Mouse (Mus musculus): Measurements from ENCODE around the gene Hand2.

Hand2 gene

DNA sequence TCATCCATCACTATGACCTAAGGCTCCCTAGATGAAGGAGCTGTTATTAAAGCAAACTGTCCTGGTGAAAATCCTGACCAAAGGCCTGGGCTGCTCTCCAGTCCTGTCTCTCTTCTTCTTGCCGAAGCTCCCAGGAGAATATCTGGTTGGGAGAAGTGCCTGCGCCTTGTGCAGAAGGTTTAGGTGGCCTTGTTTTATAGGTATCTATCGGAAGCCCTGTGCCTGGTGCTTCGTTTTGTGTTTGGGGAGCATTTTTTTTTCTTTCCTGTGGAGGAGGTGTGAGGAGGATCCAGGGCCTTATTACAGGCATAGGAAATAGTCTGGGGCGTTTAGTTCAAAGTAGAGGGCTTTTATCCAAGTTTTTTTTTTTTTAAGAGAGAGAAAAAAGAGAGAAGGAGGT lies 3.9 kb downstream of the Hand2 start:
- DNase-seq (ENCODE audit: low read depth), result no peak

DNA sequence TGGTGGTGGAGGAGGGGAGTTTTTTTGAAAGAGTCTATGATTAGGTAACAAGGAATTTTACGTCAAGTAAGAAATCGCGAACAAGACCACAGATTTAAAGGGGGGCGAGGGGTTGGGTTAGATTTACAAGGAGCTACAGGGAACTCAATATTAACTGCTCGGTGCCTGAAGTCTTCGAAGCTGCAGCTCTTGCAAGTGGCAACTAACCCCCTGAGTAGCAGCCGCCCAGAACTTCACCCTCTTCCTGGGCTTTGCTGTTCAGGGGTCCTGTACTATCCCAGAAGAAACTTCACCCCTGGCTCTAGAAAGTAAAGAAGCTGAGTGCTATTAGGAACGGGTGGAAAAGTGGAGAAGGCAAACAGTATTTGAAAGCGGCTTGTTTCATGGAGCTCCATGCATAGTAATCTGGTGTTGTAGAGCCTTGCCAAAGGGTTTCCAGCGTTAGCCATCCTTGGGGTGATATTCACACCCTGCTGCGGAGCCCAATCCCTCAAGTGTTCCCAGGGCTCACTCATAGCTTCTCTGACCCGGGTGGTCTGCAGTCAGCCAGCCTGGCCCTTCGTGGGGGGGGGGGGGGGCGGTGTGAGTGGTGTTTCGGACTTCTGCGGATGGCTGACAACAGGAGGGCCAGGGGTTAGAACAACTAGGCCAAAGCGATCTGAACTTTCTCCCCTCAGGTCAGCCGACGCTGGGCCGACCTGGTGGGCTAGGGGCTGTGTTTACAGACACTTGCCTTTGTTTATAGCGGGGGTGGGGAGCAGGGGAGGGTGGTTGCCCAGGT lies 4.5 kb downstream of the Hand2 start:
- DNase-seq (ENCODE audit: low read depth), result no peak

DNA sequence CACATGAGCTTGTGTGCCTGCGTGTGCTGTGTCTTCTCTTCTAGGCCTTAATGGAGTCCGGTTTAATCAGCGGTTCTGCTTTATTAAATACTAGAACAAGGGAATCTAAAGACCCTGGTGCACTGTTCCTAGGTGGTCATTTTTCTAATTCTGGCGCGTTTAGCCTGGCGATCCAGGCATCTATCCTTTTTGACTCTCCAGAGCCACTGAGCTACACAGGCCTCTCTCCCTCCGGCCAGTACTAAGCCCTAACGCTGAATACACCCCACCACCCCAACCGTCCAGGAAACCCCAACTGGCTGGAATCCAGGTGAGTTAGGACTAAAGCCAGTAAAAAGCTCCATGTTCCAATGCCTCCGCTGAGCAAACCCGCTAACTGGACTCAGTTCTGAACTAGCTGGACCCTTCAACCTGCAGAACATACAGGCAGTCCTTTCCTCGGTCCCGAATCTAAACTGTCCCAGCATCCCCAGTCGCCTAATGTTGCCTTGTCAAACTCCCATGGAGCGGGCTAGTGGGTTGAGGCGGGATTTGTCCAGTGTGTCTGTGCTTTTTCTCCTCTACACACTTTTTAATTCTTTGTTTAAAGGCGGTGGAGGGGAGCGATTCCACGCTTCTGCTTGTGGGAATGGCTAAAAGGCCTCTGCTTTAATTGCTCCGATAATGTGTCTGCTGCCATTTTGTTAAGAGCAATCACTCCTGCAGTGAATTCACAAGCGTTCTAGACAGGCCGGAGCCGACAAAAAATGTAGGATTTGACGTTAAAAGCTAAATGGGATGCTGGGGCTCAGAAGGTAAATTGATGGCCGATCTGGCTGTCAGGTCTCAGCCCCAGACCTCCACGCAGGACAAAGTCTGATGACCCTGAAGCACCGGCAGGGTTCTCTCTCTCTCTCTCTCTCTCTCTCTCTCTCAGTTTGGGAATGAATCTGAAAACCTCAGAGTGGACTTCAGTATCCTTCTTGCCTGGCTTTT lies 5.6 kb downstream of the Hand2 start:
- DNase-seq (ENCODE audit: low read depth), result no peak

DNA sequence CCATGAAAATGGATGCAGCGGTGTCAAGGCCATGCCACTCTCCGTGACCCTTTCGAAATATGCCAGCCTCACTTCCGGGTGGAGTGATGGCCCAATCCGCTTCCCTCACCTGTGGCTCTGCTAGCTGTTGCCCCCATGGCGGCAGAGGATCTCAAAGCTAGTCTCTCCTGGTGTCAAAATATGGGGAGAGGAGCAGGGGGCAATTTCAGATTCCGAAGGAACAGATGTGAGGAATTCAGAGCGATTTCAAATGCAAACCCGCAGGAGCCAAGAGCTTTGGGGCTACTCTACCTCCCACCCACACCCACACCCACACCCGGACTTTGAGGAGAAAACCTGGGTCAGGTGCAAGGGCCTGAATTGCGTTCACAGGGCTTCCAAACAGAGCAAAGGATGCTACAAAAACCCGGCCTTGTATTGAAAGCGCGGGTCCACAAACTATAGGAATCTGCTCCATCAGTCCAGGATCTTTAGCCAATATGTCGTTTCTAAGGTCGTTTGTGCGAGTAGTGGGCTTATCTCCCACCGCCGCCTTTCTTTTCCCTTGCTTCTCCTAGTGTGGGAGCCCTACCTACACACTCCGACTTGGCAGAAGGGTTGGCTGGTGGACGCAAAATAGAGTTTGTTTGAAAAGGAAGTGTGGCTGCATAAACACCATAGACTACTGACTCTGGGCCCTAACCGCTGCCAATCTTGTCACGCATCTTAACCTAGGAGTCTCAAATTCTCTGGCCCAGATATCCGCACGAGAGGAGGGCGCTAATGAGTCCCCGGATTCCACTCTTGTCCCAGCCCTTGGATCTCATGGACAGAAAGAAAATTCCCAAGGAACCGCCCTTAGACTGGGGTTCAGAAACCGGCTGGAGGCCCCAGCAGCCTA lies 6.7 kb downstream of the Hand2 start:
- DNase-seq (ENCODE audit: low read depth), result no peak

DNA sequence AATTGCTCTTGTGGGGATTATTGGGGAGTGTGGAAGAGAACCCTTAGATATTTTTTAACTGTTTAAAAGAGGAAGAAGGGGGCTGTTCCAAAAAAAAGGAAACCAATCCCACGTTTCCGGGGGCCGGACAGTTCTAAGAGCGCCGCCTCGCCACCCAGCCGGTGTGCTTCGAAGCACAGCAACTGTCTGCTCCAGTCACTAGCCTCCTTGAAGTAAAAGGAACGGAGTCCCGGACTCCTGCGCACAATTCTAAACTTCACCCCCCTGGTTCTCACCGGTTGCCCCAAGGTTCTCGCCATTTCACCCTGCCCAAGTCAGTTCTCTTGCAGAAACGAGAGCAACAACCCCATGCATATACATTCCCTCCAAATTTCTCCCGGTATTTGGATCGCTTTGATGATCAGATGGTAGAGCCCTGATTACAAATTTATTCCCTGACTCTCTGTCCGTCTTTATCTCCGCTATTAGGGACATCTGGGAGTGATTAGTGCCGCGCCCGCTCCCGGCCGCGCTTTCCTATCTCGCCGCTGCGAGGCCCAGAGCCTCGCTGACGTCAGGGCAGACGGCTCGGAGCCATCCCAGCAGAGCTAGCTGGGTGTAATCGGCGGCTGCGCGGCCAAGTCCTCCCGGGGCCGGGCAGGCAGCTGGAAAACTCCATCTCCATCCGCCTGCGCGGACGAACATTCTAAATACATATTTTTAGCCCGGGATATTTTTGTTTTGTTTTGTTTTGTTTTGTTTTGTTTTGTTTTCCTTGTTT lies 7.6 kb downstream of the Hand2 start:
- peak; percentile 53 for DNase-seq (ENCODE audit: low read depth)

DNA sequence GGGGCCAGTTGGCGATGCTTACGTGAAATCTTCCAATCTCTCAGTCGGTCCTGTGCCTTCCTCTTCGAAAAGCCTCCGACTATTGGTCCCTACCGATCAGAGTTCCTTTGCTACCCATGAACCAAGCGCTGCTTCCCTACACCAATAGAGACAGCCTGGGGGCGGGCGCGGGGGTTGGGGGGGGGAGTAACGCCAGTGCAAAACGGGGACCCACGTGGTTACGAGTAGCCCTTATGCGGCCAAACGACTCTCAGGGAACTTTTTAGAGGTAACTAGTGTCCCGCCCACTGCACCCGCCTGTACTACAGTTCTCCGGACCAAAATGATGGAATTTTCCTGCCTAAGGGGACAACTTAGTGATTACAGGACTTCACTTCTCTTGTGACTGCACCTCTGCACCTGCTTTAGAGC lies 8.2 kb downstream of the Hand2 start:
- no peak for DNase-seq (ENCODE audit: low read depth)

DNA sequence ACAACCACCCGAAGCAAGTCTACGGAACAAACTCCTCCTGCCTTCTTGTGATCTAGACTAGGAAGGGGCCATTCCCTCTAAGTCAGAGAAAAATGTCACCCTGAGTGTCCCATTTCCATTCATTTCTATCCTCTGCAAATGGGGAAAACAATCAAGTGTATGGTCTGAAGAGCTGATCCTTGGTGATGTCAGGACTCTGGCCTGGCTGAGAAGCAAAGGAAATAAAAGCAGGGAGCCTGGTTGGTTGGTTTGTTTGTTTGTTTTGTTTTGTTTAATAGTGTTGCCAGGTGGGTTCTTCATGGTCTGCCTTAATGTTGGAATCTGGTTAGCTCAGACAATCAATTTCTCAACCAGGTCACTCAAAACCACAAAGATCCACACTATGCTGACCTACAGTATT lies 9.3 kb downstream of the Hand2 start:
- no peak for DNase-seq (ENCODE audit: low read depth)

DNA sequence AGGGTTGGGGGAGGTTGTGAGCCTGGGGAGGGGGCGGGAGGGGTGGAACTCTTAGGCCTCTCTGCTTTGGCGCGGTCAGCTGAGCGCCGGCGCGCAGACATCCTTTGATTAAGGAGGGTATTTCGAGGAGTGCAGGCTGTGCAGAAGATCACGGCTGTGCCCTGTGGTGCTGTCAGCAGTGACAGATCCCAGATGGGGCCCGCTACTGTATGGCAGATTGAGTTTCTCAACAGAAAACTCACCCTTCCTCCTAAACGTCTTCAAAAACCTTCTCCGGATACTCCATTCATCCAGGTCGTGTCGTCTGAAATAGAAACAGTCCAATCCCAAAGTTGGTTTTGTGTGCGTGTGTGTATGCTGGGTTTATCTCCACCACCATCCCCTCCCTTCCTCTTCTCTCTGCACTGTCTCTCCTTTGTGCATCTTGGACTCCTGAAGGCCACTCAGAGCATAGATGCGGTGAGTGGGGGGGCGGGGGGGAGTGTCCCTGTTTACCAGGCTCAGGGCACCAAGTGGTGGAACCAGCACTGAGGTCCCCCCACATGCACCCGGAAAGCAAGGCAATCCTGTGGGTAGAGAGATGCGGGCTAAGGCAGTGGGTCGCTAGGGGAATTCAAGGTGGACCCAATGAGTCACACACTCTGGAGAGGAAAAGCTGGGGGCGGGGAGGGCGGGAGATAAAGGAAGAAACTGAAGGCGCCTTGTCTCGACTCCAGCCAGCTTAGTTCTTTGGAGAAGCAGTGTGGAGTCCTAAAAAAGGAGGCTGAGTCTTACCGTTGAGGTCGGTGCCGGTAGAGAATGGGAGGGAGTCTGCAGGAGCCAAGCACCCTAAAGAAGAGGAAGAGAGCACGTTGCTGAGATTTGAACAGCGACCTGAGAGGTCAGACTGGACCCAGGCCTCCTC lies 11.2 kb downstream of the Hand2 start:
- DNase-seq (ENCODE audit: low read depth), result no peak

DNA sequence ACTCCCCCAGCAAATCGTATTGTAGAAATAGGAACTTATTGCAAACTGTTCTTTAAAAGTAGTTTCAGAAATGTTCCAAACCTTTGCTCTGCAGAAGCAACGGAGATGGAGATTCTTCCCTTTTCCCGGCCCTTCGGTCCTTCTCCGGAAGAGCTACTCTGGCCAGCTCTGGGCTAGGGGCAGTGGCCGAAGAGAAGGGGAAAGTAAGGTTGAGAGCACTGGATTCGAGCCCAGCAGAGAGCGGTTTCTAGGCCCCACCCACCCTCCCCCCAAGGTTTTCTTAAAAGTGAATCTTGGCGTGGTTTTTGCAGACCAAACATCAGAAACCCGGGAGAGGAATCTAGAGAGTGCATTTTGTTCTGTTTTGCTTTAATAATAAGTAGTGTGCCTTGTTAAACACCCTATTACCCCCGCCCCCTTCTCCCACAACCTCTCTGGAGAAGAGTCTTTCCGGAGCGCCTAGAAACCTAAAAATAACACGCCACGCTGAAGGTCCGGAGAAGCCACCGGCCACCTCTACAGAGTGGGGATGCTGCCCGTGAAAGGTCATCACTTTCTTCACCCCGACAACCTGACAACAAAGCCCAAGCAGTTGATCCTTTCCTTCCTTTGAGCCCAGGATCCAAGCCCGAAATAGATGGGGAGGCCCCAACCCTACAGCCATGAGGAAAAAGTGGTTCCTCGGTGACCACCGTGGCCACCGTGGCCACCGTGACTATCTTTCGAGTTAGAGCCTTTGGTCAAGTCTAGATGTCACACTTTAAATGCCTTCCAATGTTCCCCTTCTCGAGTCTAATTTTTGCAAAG lies 12.1 kb downstream of the Hand2 start:
- no peak for DNase-seq (ENCODE audit: low read depth)

DNA sequence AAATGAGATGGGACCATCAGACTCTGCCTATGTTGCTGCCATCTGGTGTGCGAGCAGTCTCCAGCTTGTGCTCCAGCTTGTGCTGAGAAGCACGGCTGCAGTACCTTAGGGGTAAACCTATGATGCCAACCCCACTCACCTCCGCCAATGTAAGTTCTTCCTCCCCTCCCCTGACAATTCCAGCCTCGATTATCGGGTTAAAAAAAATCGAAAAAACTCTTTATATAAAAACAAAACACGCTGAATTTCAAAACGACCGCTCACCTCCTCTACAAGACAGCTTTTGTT lies 12.6 kb downstream of the Hand2 start:
- no peak for DNase-seq (ENCODE audit: low read depth)

DNA sequence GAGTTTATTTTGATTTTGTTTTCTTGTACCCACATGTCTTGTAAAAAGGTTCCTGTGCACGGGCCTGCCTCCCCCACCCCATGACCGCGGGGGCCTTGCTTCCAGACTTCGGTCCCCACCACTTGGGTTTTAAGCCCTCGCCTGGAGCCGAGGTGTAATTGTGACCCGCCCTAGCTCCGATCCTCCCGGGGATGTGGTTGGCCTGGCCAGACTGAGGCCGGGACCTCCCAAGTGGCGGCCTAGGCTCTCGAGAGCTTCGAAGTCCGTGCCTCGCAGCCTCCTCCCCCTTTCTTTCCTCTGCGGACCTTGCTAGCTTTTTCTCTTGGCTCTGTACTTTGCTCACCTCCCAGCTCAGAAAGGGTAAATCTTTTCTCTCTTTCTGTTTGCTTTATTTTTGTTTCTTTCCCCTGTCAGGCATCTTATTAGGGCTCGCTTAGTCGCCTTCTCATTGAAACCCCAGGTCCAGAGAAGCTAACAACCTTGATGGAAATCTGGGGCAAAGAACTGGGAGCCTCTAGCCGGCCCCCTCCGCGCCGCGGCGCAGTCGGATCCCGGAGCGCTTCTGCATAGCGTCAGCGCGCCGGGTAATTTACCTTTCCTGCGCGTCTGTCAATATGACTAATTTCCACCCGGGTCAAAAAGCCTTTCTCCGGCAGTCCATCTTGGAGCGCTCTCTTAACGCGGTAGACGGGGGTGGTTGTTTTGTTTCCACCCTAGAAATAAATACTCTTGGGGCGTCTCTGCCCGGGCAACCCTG lies 13.2 kb downstream of the Hand2 start:
- DNase-seq (ENCODE audit: low read depth), result no peak

DNA sequence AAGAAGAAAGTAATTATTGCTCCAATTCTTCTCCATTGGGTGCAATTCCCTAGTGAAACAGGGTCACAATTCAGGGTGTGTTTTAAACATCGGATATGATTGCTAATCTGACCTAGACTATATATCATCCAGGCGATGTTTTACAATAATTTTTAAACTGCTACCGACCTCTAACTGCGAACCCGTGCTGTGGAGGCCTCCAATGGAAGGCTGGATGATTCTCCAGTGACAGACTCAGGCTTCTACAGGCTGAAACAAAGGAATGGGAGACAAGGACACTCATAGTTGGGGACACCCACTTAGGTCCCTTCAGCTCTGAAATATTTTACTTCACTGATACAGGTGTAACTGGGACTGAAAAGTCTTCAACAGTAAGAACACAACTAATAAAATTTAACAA lies 13.9 kb downstream of the Hand2 start:
- DNase-seq (ENCODE audit: low read depth), result no peak

DNA sequence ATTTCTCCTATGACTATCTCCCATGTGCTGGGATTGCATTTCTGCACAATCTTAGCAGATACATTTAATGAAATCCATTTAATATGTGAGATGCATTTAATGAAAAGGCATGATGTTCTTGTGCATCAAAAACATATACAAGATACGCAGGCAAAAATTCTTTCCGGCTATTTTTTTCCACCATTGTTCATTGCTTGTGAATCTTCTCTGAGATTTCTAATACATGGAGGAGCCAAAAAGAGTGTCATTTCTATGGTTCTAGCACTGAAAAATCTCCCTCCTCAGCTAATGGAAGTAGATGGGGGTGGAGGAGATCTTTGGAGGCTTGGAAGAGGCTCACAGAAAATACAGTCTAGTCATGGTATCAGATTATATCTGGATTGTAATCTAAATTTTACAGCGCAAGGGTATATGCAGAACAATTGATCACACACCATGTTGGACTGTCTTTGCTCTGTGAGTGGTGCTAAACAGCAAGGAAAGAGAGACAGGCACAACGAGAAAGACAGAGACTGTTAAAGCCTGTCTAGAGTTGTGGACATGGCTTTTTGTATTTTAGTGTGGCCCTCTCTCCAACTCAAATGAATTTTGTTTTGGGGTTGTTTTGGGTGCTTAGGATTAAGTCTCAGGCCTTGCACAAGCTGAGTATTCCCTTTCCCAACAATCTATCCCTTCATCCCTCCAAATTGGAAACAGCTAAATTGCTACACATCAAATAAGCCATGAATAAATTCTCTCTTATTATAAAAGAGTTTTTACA lies 16.7 kb downstream of the Hand2 start:
- DNase-seq (ENCODE audit: low read depth), result no peak

DNA sequence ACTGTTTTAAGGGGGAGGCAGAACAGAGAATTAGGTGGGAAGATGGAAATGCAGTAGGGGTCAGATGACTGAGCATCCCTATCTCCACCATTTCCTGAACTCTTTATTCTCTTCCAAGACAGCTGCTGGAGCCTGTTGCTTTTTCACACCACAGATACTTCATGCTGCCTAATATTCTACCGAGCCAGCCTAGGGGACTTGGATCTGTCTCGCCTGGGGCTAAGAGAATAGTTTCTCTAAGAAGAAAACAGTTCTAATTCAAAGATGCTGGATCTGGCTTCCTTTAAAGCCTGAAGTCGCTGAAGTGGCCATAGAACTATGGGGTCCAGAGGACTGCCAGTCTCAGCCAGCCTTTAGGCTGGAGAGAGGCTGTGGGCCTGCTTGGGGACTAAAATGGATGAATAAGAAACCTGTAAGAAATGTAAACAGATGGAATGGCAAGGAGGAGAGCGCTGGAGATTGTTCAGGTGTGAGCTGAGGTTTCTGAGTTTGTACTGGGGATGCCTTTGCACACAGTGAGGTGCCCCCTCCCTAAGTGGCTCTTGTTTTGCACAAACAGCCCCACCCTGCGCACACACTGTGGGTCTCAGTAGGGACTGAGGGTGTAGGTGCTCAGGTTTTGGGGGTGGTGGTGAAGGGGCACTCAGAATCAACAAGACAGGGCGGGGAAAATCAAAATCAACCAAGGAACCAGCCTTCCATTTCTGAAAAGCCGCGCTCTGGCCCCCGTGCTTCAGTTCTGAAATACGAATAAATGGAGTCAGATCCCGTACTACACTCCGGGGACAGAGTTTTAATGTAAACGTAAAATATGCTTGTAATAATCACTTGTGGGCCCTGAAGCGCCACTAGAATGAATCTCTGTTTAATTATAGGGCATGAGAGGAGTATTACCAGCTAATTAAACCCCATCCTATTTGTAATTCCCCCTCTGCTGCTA lies 19.2 kb downstream of the Hand2 start:
- DNase-seq (ENCODE audit: low read depth), result no peak

DNA sequence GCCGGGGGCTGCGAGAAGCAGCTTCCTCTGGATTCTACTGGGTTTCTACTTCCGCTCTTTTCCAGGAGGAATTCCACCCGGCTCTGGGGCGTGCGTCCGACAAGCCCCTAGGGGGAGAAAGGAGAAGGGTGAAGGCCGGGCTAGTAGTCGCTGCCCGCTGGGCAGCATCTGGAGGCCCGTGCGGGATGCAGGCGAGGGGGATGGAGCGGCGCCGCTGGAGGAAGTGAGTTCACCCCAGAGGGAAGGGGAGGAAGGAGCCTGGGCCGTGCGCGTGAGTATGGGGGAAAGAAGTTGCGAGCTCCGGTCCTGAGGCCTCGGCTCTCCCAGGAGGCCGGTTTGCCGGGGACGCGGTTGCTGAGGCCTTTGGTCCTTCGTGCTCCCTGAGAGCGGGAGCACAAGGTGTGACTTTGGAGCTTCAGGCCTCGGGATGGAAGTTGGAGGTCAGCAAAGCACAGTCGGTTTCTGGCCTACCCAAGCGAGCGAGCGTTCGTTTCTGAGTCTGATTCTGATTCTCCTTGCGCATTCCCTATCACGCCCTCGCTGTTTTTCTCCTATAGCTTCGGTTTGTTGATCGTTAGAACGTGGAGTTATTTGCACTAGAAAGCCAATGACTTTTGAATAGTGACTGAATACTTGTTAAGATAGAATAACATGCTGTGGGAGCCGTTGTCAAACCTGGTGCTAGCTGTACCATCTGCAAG lies 20.2 kb downstream of the Hand2 start:
- DNase-seq (ENCODE audit: low read depth), result no peak

DNA sequence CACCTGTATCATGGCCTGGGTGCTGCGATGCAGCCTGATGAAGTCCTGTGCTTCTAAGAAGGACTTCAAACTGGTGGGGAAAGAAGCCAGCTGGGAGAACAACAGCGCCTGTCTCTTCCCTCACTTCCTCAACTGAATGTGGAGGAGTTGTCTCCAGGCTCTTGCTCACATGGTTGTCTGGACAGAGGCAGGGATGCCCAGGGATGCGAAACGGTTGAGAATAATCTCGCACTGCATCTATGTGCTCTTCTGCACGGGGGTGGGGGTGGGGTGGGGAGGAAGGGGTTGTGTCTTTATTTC lies 20.7 kb downstream of the Hand2 start:
- no peak for DNase-seq (ENCODE audit: low read depth)

All from NIH3T3 (cell line).